19 mouse cellular contexts compared by ENCODE assay signal in the genomic region with DNA sequence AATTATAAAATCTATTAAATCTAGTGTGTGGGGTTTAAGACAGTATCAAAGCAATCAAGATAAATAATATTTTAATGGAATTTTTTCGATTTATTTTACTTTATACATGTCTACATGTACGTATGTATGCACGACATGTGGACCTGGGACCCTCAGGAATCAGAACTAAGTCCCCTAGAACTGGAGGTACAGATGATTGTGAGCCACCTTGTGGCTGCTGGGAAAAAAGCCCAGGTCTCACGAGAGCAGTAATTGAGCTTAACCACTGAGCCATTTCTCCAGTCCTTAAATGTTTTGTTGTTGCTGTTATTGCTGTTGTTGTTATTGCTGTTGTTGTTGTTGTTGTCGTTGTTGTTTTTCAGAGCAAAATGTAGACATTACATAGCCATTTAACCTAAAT.
"Had no signal": no experiment of that assay in that cellular context is flagged by ENCODE, and none has a peak within 500 bp of the region (broad histone marks: within the 10 kb centered on the region; RNA-seq: fewer than 3 reads in every experiment).

No protein-coding gene starts in this region.

- H3K36me3 ChIP-seq: lung, embryonic 15.5 days had no signal

- H3K27me3 ChIP-seq: kidney, embryonic 15.5 days; limb, embryonic 12.5 days; limb, embryonic 15.5 days; lung, embryonic 15.5 days; midbrain, embryonic 12.5 days; neural tube, embryonic 12.5 days had no signal

- H3K9ac ChIP-seq: kidney, embryonic 15.5 days; limb, embryonic 12.5 days; limb, embryonic 15.5 days; liver, embryonic 14.5 days; liver, postnatal 0 days; lung, embryonic 15.5 days; midbrain, embryonic 12.5 days; neural tube, embryonic 12.5 days had no signal

- H3K4me2 ChIP-seq: kidney, embryonic 15.5 days; limb, embryonic 12.5 days; limb, embryonic 15.5 days; liver, embryonic 11.5 days; lung, embryonic 15.5 days; midbrain, embryonic 12.5 days; neural tube, embryonic 12.5 days had no signal

- H3K4me3 ChIP-seq: kidney, embryonic 15.5 days; limb, embryonic 12.5 days; limb, embryonic 15.5 days; lung, embryonic 15.5 days; midbrain, embryonic 12.5 days; neural tube, embryonic 12.5 days had no signal

- DNase-seq: kidney, adult 11 months; kidney, adult 8-10 months; kidney, postnatal 25 days; left cerebral cortex, postnatal 4 days; liver, postnatal 0 days; lung, postnatal 10 days; lung, postnatal 36 days; retina, postnatal 1 day; thymus, adult 2 months; thymus, postnatal 14 days; thymus, postnatal 4 days had no signal

- H3K4me1 ChIP-seq: limb, embryonic 12.5 days; limb, embryonic 15.5 days; lung, embryonic 15.5 days; midbrain, embryonic 12.5 days; neural tube, embryonic 12.5 days had no signal

- H3K27ac ChIP-seq: kidney, embryonic 15.5 days; limb, embryonic 12.5 days; limb, embryonic 15.5 days; liver, embryonic 14.5 days; lung, embryonic 15.5 days; midbrain, embryonic 12.5 days; neural tube, embryonic 12.5 days had no signal

- H3K9me3 ChIP-seq: kidney, embryonic 15.5 days; limb, embryonic 12.5 days; limb, embryonic 15.5 days; lung, embryonic 15.5 days; midbrain, embryonic 12.5 days; neural tube, embryonic 12.5 days had no signal

- ATAC-seq: liver, postnatal 0 days had no signal
